Mouse (Mus musculus): Measurements from ENCODE around the gene Klrb1f. TPM values are rescaled to one million over a fixed set of nuclear protein-coding genes. Genes with fewer than 3 reads are reported as not detected.
"Not testable (repeated sequence)": the region's sequence is repeated elsewhere in the genome, so short reads cannot be mapped to it uniquely, and the experiment has no call there.

Gene Klrb1f
- total RNA-seq, 2 experiments from 2014 or later: not detected

DNA sequence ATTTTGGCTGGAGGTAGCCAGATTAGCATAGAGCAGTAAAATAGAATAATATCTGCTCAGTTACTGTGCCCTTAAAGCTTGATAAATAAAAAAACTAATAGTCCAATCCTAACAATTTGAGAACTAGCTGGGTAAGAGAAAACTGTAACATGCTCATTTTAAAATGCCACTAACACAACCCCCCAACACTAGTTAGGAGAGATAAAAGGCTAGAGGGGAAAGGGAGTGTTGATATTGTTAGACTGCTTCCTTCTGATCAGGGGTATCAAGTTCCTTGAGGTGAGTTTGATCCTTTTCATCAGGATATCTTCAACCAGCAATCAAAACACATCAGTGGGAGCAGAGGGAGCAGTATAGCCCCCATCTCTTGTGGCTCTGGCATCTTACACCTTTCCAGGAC lies 3.2 kb upstream of the Klrb1f start:
- DNase-seq: no peak
- intact Hi-C loops (cut with DNase I; ENCODE audit: low total_unique reads): no loop called here

DNA sequence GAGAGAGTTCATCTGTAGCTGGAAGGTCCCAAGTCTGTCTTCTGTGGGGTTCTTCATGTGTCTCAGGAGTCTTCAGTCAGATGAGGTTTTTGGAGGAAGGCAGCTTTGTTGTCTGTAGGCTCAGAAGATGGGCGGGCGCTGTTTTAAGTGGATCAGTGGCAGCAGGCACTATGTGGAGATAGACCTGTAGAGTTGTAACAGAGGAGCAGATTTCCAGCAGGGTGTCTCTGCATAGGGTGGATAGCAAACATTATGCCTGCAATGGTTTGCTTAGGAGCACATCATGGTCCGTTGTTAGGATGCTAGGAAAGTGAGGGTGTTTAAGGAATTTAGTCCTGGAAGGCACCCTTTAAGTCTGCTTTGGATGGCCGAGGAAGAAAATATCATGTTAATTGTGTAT lies 2.7 kb downstream of the Klrb1f start:
- no peak for DNase-seq
- intact Hi-C loops (cut with DNase I; ENCODE audit: low total_unique reads): no loop called here

DNA sequence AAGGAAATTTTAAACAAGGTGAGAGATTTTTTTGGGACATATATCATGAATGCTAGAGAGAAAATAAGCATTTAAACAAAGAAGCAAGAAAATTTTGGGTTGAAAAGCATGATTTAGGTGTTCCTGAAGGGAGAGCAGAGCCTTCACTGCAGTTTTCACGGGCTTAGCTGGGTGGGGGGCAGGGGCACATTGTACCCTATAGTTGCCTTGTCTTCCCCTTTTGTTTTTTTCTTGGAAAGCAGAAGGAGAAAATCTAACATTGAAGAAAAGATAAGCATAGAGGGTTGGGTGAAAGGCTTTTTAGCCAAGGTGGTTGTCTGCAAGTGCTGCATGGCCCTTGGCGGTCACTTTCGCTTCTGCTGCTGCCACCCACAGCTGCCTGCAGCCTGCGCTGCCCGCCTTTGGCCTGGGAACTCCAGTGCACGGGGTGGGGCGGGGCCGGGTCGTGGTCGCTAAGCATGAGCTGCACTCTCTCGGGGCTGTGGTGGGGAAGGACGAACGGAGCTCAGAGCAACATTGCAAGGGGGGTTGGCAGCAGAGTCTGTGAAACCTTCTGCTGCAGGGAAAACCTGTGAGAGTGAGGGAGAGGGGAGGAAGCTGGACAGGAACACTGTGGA lies 3.3 kb downstream of the Klrb1f start:
- peak; percentile 49 for DNase-seq
- intact Hi-C loops (cut with DNase I; ENCODE audit: low total_unique reads): no loop called here

DNA sequence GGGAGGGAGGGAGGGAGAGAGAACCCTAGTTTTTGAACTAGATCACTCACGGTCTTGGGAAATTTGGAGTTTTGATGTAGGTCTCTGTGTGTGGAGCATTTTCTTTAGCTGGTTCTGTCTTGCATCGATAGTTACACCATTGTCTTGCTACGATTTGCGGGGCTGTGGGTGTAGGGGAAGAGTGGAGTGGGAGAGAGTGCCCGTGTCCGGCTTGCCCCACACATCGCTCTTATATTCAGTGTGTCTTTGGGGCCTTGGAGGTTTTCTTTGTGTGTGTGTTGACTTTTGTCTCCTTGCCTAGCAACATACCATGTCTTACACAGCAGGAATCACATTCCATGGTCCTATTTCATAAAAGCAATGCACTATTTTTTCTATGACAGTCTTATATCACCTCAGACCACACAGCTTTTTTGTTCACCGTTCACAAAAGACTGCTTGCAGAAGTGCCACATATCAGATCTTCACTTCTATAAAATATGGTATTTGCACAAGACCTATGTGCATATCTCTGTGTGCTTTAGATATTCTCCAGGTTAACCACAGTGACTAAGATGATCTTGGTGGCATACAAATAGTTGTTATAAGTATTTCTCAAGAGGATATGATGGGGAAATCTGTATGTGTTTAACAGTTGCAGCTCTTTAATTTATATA lies 4.0 kb downstream of the Klrb1f start:
- intact Hi-C loops (cut with DNase I; ENCODE audit: low total_unique reads): no loop called here
- DNase-seq: no peak

DNA sequence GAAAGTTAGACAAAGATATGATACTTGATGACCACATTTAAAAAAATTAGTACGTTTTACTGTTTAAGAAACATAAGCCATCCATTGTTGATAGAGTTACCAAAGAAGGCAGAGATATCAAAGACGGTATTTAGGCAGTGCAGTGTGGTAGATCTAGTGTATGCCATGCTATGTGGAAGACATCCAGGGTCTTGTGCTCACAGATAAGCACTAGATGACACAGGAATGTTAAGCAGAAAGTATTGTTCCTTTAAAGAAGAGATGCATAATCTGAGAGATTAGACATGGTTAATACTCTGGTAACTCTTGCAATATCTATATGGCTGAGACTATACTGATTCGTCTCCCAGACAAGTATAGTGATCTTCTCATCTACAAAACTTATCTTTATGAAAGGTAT lies 5.4 kb downstream of the Klrb1f start:
- intact Hi-C loops (cut with DNase I; ENCODE audit: low total_unique reads): no loop called here

DNA sequence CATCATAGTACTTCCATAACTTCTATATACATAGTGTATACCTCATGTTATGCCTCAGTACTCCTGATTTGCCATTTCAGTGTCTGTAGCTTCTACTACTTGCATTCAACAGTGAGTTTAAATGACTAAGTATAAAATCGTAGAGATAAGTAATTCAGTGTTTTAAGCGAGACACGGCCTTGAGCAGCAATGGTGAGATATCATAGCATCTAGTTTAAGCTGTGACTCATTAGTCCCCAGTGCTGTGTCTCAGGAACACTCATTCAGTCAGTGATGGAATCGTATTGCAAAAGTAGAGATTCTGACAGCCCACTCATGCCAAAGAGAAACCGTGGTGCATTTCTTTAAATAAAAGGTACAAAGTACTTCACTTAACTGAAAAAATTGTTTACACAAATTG lies 6.0 kb downstream of the Klrb1f start:
- intact Hi-C loops (cut with DNase I; ENCODE audit: low total_unique reads): no loop called here
- DNase-seq: no peak

More for the DNA sequence above, 5.4 kb downstream of the Klrb1f start:
- DNase-seq: no peak

DNA sequence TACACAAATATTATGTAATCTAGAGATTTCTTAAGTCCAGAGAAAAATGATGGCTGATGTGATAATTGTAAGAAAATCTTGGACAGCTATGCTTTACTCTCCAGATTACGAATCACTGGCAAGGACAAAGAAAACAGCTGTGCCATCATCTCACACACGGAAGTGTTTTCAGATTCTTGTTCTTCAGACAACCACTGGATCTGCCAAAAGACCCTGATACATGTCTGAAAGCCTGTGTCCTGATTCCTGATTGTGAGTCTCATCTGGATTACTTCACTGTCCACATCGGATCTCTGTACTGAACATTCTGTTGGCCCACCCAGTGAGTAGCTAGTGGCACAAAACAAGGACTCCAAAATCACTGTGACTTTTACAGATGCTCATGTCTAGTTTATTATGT lies 10.5 kb downstream of the Klrb1f start:
- DNase-seq: no peak
- intact Hi-C loops (cut with DNase I; ENCODE audit: low total_unique reads): no loop called here

DNA sequence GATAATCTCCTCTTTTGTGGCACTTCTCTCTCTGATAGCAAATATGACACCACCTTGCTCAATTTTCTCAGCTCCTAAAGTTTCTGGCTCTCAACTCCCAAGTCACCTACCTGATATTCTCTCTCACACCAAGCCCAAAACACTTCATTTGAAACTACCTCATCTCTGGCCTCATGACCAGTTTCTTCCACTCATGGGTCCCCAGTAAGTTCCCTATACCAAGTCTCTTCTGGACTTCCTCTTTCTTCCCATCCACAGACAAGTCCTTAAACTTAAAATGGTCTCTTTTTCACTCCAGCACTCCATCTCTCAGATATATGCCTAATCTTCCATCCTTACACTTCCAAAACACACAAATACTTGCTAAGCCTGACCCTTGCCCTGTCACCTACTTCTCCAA lies 12.3 kb downstream of the Klrb1f start:
- intact Hi-C loops (cut with DNase I; ENCODE audit: low total_unique reads): no loop called here
- no peak for DNase-seq

DNA sequence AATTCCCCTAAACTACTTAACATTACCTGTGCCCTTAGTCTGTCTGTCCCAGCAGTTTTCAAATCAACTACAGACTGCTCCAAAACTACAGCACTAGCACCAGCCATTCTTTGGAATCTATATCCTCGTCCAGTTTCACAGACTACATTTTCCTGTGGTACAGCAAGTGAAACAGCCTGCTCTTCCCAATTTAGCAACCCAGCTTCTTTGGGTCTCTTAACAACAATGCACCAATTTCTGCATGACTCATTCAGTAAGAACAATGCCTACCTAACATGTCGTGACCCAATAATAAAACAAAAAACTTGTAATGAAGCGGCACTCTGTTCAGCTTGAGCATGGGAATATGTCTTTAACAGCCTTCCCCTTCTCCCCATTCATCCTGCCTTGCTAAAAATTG lies 19.7 kb downstream of the Klrb1f start:
- no peak for DNase-seq
- intact Hi-C loops (cut with DNase I; ENCODE audit: low total_unique reads): loop anchor here (5.0 kb wide), 1 partner anchor 213 kb away; no protein-coding TSS in a partner anchor

DNA sequence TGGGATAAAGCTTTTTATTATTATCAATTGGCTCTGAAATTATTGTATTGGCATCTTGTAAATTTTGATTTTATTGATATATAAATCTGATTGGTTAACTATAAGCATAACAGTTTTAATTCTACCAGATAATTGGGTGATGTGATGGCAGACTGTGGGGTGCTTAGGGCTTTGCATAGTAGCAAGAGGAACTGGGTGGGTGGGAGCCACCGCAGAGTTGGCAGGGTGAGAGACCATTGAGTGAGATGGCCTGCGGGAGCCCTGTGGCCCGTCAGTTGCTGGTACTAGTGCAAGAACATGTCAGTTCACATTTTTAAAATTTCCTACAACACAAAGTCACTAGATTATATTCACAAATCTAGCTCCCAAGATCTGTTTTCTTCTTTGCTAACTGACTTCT lies 20.2 kb downstream of the Klrb1f start:
- intact Hi-C loops (cut with DNase I; ENCODE audit: low total_unique reads): loop anchor here (5.0 kb wide), 1 partner anchor 214 kb away; no protein-coding TSS in a partner anchor
- DNase-seq: no peak

DNA sequence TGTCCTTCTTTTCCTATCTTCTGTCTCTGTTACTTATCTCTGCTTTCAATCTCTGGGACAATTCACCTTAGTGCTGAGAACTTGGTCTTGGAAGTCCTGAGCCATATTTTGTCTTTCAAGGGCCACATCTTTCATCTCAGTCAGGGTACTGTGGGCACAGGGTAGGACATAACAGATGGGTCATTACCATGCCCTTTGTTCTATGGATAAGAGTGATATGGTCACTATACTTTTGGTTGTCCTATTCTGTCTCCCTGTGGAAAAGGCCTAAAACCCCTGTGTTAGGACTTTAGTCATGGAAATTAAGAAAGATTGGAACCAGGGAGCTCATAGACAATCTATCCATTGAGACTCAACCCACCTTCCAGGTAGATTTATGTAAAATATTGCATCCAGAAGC lies 20.8 kb downstream of the Klrb1f start:
- no peak for DNase-seq
- intact Hi-C loops (cut with DNase I; ENCODE audit: low total_unique reads): loop anchor here (5.0 kb wide), 1 partner anchor 214 kb away; no protein-coding TSS in a partner anchor

DNA sequence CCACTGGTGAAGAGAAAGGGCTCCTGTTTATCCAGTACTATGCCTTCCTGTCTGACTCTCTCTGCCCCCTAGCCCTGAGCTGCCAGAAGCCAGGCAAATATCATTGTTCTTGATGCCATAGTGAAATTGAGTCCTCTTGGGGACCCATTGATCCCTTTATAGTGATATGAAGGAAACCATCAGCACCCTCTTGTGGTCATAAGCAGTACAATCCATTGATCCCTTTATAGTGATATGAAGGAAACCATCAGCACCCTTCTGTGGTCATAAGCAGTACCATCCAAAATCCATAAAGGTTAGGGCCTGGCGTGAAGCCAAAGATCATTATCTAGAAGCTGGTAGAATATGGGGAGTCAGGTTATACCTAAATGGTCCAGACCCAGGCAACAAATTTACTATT lies 21.3 kb downstream of the Klrb1f start:
- DNase-seq: no peak
- intact Hi-C loops (cut with DNase I; ENCODE audit: low total_unique reads): loop anchor here (5.0 kb wide), 1 partner anchor 215 kb away; no protein-coding TSS in a partner anchor

DNA sequence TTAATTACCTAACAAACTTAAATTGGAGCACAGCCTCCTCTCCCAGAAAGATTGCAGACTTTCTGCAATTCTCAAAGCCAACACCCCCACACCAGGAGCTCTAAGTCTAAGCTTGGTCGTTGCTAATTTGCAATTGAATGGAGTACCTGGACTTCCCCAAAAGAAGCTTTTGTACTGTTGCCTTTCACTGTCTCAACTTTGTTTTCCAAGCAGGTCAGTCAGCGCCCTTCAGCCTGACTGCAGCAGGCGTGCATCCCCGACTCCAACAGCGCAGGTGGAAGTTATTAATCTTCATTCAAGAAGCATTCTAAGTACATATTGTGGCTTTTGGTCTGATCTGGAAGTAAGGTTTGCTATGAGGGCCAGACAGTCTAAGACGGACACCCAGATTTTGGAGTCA lies 39.4 kb downstream of the Klrb1f start:
- intact Hi-C loops (cut with DNase I; ENCODE audit: low total_unique reads): no loop called here
- no peak for DNase-seq

DNA sequence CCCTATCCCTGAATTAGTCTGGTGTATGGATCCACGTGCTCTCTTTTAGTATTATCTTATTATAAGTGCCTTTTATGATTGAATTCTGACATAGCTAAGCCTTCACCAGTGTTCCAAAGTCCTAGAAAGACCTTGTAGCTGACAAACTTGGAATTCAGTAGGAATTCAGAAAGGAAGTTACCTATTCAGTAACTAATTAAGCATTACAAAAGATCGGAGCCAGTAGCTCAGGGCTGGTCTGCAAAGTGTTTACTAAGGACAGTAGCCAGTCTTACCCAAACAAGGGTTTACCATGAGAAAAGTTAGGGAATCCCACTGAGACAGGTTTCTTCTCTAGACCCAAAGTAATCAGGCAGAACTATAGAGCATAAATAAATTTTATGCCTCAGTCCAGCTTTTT lies 40.3 kb downstream of the Klrb1f start:
- intact Hi-C loops (cut with DNase I; ENCODE audit: low total_unique reads): not testable (repeated sequence)

DNA sequence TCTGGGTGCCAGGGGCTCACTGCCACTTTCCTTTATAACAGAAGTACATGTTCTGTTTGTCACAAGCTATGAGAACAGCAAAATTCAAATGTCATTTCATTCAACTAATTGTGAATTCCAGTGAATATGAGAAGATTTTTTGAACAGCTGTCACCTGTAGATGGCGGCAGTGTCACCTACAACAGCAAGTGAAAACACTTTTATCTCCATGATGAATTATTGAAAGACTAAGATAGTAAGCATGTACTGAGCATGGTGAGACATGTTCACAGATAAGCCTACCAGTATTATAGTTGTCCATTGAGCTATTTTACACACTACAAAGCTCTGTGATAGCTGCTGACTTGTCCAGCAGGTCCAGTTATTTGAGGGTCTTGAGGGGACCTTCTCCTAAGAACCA lies 42.5 kb downstream of the Klrb1f start:
- intact Hi-C loops (cut with DNase I; ENCODE audit: low total_unique reads): no loop called here
- peak; percentile 16 for DNase-seq

More for the DNA sequence above, 40.3 kb downstream of the Klrb1f start:
- DNase-seq: not testable (repeated sequence)

DNA sequence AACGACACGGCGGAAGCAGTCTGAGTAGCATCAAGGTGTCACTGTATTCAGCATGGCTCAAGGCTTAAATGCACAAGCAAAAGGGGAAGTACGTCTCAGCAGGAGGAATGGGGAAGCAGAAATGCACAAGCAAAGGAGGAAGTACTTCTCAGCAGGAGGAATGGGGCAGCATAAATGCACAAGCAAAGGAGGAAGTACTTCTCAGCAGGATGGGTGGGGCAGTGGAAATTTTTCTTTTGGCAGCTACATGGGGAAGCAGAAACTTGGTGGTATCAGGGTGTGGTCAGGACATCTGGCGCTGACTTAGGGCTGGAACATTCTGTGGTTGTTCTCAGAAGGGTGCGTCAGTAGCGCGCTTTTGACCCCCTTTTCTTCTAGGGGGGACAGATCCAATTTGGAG lies 42.9 kb downstream of the Klrb1f start:
- intact Hi-C loops (cut with DNase I; ENCODE audit: low total_unique reads); DNase-seq: not testable (repeated sequence)

DNA sequence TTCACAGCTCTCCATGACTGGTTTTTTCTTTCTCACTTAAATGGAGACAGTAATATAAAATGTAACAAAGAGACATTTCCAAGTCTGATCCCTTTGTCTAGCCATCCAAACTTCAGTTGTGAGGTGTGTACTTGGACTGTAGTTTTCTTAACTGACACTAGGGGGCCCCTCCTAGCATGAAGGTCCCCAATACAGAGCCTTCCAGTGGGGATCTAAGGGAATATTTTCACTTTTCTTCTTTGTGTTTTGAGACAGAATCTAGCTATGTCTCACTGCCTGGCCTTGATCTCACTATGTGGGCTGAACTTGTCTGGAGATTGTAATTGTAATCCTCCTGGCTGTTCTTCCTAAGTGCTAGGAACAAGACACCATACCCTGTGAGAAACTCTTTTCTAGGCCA lies 49.5 kb downstream of the Klrb1f start:
- intact Hi-C loops (cut with DNase I; ENCODE audit: low total_unique reads): loop anchor here (10.0 kb wide), 1 partner anchor 80 kb away; no protein-coding TSS in a partner anchor
- DNase-seq: peak; percentile 12

DNA sequence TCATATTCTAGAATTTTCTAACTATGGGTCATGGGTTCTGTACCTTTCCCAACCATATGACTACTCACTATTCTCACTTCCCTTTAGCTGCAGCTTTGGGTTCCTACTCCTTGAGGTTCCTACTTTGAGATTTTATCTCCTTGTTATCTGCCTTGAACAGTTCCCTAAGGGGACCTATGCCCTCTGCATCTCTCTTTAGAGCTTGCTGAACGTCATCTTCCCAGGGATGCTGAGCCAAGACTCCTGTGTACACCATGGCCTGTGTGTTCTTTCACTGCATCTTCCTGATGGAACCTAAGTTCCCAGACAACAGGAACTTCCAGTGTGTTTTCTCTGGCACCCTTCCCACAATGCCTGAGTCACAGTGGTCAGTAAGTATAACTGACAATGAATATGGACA lies 52.2 kb downstream of the Klrb1f start:
- intact Hi-C loops (cut with DNase I; ENCODE audit: low total_unique reads): loop anchor here (10.0 kb wide), 1 partner anchor 77 kb away; no protein-coding TSS in a partner anchor
- DNase-seq: peak; percentile 9

DNA sequence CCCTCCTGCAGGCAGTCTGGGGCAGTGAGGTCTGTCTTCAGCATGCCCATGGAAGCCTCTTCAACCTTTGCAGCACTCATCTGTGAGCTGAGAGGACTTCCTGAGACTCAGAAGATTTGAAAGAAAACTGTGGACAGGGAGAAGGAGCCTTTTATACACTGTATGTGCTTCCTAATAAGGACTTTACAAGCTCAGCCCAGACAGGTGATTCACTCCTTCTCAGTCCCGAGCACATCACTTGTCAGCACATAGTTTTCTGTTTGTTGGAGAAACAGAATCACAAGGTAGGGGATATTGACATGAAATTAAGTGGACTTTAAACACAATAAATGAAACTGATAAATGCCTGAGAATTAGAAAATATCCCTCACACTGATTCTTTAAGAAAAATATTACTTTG lies 55.1 kb downstream of the Klrb1f start, which contains the start of gene Clec2e:
Gene Clec2e (minus strand): TSS at position 120 of the 400 bp plus-strand sequence.
- intact Hi-C loops (cut with DNase I; ENCODE audit: low total_unique reads); DNase-seq: not testable (repeated sequence)

DNA sequence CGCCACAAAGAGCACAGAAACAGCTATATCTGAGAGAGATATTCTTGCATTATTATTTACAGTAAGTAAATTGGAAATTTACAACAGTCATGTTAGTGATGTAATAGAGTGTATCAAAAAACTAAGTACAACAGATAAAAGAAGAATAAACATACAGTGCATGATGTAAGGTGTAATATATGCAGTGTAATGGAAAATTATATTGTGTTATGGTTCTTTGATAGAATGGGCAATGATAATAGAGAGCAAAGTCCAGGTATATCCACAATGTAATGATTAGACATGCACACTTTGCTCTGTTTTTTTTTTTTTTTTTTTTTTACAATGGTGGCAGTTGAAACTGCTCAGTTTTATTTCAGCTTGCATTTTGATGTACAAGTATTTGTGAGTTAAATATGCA lies 55.9 kb downstream of the Klrb1f start:
- DNase-seq: no peak
- intact Hi-C loops (cut with DNase I; ENCODE audit: low total_unique reads): no loop called here
